Mouse (Mus musculus) CH12.LX (cell line): ENCODE results near the gene Gucy2d.

Experiments used
- CTCF ChIP-seq, 2 experiments: IDR thresholded peaks in 1 of 2; conservative IDR thresholded peaks in 1 of 2; 2 replicates each; pipeline ENCODE4 v1.5.1; 2011 to 2012; ENCODE audit warnings: low read depth in 2 of 2, low read length in 2 of 2, improper control_type of control experiment in 1 of 2, inconsistent platforms in 1 of 2, mild to moderate bottlenecking in 1 of 2, moderate library complexity in 1 of 2
- ELF1 ChIP-seq: IDR thresholded peaks from 2 replicates; pipeline ENCODE4 v1.6.1; 2014; ENCODE audit warnings: low read depth, mild to moderate bottlenecking, inconsistent platforms, low read length, improper control_type of control experiment
- ETS1 ChIP-seq: conservative IDR thresholded peaks from 2 replicates; pipeline ENCODE4 v1.6.1; 2012; ENCODE audit warnings: low read depth, mild to moderate bottlenecking, inconsistent platforms, low read length, improper control_type of control experiment, moderate library complexity
- MEF2A ChIP-seq: IDR thresholded peaks from 2 replicates; pipeline ENCODE4 v1.6.1; 2014; ENCODE audit warnings: low read depth, mild to moderate bottlenecking, inconsistent platforms, low read length, improper control_type of control experiment, borderline replicate concordance
- MXI1 ChIP-seq: IDR thresholded peaks from 2 replicates; pipeline ENCODE4 v1.6.1; 2011; ENCODE audit warnings: mild to moderate bottlenecking, low read depth, low read length, improper control_type of control experiment
- POLR2A ChIP-seq: IDR thresholded peaks from 2 replicates; pipeline ENCODE4 v1.6.1; 2011; ENCODE audit warnings: low read depth, mild to moderate bottlenecking, improper control_type of control experiment, low read length
- SMC3 ChIP-seq: IDR thresholded peaks from 2 replicates; pipeline ENCODE4 v1.6.1; 2011; ENCODE audit warnings: low read depth, low read length, improper control_type of control experiment

DNA sequence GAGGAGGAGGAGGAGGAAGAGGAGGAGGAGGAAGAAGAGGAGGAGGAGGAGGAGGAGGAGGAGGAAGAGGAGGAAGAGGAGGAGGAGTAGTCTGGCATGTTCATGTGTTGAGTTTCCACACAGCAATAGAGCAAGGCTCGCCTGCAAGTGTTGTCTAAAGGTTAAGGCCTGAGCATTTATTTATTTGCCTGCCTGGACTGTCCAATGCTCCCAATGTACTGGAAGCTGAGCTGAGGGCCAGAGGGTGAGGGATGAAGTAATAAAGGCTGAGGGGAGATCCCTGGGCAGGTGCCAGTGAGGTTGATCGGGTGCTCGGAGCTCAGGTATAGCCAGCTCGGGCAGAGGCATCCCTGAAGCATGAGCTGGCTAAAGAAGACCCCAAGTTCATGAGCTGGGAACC is 27.1 kb upstream of the Gucy2d start:
- TF ChIP-seq CTCF (conservative IDR thresholded peaks at IDR 0.05 in 1 of 2, IDR thresholded peaks at IDR 0.05 in 1 of 2; ENCODE audit: low read depth in 2 of 2, low read length in 2 of 2), result no peak
- no peak for TF ChIP-seq SMC3
- TF ChIP-seq ELF1, result no peak
- TF ChIP-seq MXI1, result no peak
- TF ChIP-seq POLR2A, result no peak
- TF ChIP-seq ETS1, result no peak
- no peak for TF ChIP-seq MEF2A
